Mouse (Mus musculus) stomach, postnatal 0 days (tissue): ENCODE measurements around the gene Acot3.

Experiments
- CTCF ChIP-seq: IDR thresholded peaks from 2 replicates; pipeline ENCODE4 v1.5.1; 2016; ENCODE audit warnings: antibody characterized with exemption, low read depth, mild to moderate bottlenecking, moderate library complexity
- EP300 ChIP-seq: optimal IDR thresholded peaks from 2 replicates; pipeline ENCODE3; 2016; ENCODE audit warnings: antibody characterized with exemption

- TF ChIP-seq EP300, result no peak
- no peak for TF ChIP-seq CTCF
Measured at GRCm38 (mm10) chr12:84008729-84009128, 43.2 kb upstream of the Acot3 start.
